Mouse (Mus musculus) cortical plate, adult 2 months (tissue): ENCODE measurements around the gene Ptprh.
A peak's percentile ranks its signal among the peaks of the same experiment; 100 is the strongest.

ENCODE experiments used
- CTCF ChIP-seq: fragments of 200-500 bp; IDR thresholded peaks from 2 replicates; pipeline ENCODE4 v1.5.1; 2011; ENCODE audit warnings: mild to moderate bottlenecking, control low read depth, low read length; ENCODE audit not compliant: insufficient read depth; ENCODE audit errors: extremely low read depth
- POLR2A ChIP-seq: fragments of 200-500 bp; IDR thresholded peaks from 2 replicates; pipeline ENCODE4 v1.6.1; 2011; ENCODE audit warnings: mild to moderate bottlenecking, low read length, control low read depth; ENCODE audit not compliant: insufficient read depth; ENCODE audit errors: extremely low read depth

- TF ChIP-seq POLR2A = no peak
- peak; percentile 47; the same call in 1 of the 2 replicates for TF ChIP-seq CTCF
These were observed 19.8 kb upstream of the Ptprh start for GRCm38 (mm10) chr7:4623544-4624189.
